Mouse (Mus musculus): Measurements from ENCODE around the gene Gpr1. TPM values are rescaled to one million over a fixed set of nuclear protein-coding genes. Genes with fewer than 3 reads are reported as not detected.
"Not testable (repeated sequence)": the region's sequence is repeated elsewhere in the genome, so short reads cannot be mapped to it uniquely, and the experiment has no call there.

The Gpr1 gene
- polyA plus RNA-seq, 1 experiment from 2014 or later = 0.88 TPM

DNA sequence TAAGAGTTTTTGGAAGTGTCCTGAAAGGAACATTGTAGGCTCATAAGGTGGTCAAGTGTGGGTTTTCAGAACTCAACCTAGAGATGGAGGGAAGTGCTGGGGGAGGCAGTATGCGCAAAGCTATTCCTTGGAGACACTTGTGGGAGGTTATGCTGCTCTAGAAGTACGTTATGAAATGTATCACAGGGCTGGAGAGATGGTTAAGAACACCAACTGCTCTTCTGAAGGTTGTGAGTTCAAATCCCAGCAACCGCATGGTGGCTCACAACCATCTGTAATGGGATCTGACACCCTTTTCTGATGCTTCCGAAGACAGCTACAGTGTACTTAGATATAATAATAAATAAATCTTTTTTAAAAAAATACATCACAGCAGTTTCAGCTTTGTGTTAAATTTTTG, 34.2 kb downstream of the Gpr1 start:
- ATAC-seq = no peak
- no peak overlapping the region for H3K4me3 ChIP-seq (ENCODE audit: low read depth, low read length)
- WGBS = 97% methylated on average over 4 of the region's 4 CpGs

DNA sequence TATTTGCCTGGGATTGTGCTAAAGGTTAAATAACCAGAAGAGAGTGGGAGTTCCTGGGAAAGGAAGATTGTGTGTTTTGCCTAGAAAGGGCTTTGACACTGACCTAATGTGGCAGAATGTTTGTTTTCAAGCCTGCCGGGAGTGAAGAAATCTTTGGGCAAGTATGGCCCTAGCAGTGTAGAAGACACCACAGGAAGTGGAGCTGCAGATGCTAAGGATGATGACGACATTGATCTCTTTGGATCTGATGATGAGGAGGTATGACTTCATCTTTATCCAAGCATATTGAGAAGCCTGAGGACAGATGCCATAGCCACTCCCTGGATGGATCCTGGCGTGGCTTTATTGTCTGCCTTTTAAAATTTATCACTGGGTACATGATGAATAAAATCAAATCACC, 36.0 kb downstream of the Gpr1 start:
- Histone ChIP-seq H3K4me1 (ENCODE audit: control insufficient read depth, insufficient read depth, low read length) (peaks cover 31% of the 10 kb centered on the region), H3K27me3 (ENCODE audit: control insufficient read depth, insufficient read depth, low read depth, low read length) (no peaks in the 10 kb centered on the region), H3K4me3 (ENCODE audit: low read depth, low read length) (no peak overlapping the region), H3K9me3 (replicated peaks; ENCODE audit: control insufficient read depth, low read length, poor library complexity, severe bottlenecking) (no peaks in the 10 kb centered on the region), H3K36me3 (ENCODE audit: control insufficient read depth, insufficient read depth, low read length) (peaks cover 3% of the 10 kb centered on the region; the same call in 1 of the 2 replicates), H3K4me2 (ENCODE audit: low read length) (peak overlapping the region; percentile 80), H3K9ac (ENCODE audit: low read depth, low read length) (no peak overlapping the region), H3K27ac (ENCODE audit: low read length) (no peak overlapping the region)
- ATAC-seq = no peak
- WGBS = 79% methylated on average over 3 of the region's 3 CpGs

More for the DNA sequence above, 34.2 kb downstream of the Gpr1 start:
- Histone ChIP-seq H3K4me1 (ENCODE audit: control insufficient read depth, insufficient read depth, low read length) (peaks cover 23% of the 10 kb centered on the region), H3K4me2 (ENCODE audit: low read length) (no peak overlapping the region), H3K36me3 (ENCODE audit: control insufficient read depth, insufficient read depth, low read length) (peaks cover 3% of the 10 kb centered on the region; the same call in 1 of the 2 replicates), H3K27me3 (ENCODE audit: control insufficient read depth, insufficient read depth, low read depth, low read length) (no peaks in the 10 kb centered on the region), H3K27ac (ENCODE audit: low read length) (no peak overlapping the region), H3K9ac (ENCODE audit: low read depth, low read length) (no peak overlapping the region), H3K9me3 (replicated peaks; ENCODE audit: control insufficient read depth, low read length, poor library complexity, severe bottlenecking) (no peaks in the 10 kb centered on the region)

DNA sequence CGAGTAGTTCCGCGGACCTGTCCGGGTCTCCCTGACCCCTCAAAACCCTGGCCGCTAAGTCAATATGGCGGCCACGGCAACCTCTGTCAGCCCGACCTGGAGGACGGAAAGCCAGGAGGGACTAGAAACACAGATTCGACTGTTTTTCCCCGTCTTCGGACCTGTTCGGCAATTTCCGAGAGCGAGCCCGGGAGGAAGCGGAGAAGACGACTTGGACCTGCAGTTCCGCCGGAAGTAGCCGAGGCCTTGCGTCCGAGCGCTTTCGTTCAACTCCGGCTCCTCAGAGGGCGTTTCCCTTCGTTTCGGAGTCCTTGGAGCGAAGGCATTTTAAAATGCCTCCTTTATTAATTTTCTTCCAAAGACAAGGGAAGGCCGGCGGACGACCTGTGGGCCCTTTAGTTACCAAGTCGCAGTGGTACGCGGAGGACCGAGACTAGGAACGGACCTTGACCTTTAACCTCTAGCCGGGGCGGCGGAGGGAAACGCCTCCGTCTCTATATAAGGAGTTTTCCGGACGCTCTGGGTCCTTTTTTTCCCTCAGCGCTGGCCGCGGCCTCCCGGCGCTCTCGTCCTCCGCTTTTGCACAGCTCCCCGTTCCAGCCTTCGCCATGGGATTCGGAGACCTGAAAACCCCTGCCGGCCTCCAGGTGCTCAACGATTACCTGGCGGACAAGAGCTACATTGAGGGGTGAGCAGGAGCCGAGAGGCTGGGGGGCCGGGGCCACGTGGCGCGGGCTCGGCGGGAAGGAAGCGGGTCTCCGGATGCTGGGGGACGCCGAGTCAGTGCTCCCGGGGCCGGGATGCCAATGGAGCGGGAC, 37.5 kb downstream of the Gpr1 start, which contains the start of the genes Eef1b2 and Ndufs1:
TSS of gene Eef1b2 (plus strand) at position 222 of the 818 bp plus-strand sequence.
TSS of gene Ndufs1 (minus strand) at position 230 of the 818 bp plus-strand sequence.
- peak within 1 kb of the TSS; percentile 98 for H3K9ac ChIP-seq (ENCODE audit: low read depth, low read length)
- H3K36me3 ChIP-seq (ENCODE audit: control insufficient read depth, insufficient read depth, low read length) = peaks cover 3% of the 10 kb centered on the region; the same call in 1 of the 2 replicates
- under 1% methylated on average over 72 of the region's 72 CpGs for WGBS
- H3K4me3 ChIP-seq (ENCODE audit: low read depth, low read length) = peak within 1 kb of the TSS; percentile 98
- peak; percentile 91 for ATAC-seq
- H3K27me3 ChIP-seq (ENCODE audit: control insufficient read depth, insufficient read depth, low read depth, low read length) = no peaks in the 10 kb centered on the region
- H3K27ac ChIP-seq (ENCODE audit: low read length) = peak within 1 kb of the TSS; percentile 94
- H3K4me2 ChIP-seq (ENCODE audit: low read length) = peak within 1 kb of the TSS; percentile 93
- peaks cover 31% of the 10 kb centered on the region for H3K4me1 ChIP-seq (ENCODE audit: control insufficient read depth, insufficient read depth, low read length)
- no peaks in the 10 kb centered on the region for H3K9me3 ChIP-seq (replicated peaks; ENCODE audit: control insufficient read depth, low read length, poor library complexity, severe bottlenecking)

DNA sequence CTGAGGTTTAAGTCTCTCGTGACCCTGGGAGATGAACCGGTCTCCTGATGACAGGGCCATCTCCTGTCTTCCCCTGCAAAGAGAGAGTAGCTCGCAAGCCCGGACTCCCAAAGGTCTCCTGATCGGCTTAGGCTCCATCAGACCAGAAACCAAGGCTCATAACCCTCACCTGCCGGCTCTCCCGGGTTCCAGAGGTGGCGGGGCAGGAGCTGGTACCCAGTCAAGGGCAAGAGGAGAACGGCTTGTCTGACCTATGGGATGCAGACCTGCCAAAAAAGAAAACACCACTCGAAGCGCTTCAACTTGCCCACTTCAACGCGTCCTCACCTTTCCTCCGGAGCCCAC, 38.1 kb downstream of the Gpr1 start:
- ATAC-seq = peak; percentile 60
- Histone ChIP-seq H3K36me3 (ENCODE audit: control insufficient read depth, insufficient read depth, low read length) (peaks cover 3% of the 10 kb centered on the region; the same call in 1 of the 2 replicates), H3K9me3 (replicated peaks; ENCODE audit: control insufficient read depth, low read length, poor library complexity, severe bottlenecking) (no peaks in the 10 kb centered on the region), H3K9ac (ENCODE audit: low read depth, low read length) (peak overlapping the region; percentile 80), H3K27ac (ENCODE audit: low read length) (peak overlapping the region; percentile 94), H3K4me3 (ENCODE audit: low read depth, low read length) (peak overlapping the region; percentile 98), H3K27me3 (ENCODE audit: control insufficient read depth, insufficient read depth, low read depth, low read length) (no peaks in the 10 kb centered on the region), H3K4me1 (ENCODE audit: control insufficient read depth, insufficient read depth, low read length) (peaks cover 27% of the 10 kb centered on the region), H3K4me2 (ENCODE audit: low read length) (peak overlapping the region; percentile 93)
- WGBS = 0% methylated on average over 14 of the region's 14 CpGs

DNA sequence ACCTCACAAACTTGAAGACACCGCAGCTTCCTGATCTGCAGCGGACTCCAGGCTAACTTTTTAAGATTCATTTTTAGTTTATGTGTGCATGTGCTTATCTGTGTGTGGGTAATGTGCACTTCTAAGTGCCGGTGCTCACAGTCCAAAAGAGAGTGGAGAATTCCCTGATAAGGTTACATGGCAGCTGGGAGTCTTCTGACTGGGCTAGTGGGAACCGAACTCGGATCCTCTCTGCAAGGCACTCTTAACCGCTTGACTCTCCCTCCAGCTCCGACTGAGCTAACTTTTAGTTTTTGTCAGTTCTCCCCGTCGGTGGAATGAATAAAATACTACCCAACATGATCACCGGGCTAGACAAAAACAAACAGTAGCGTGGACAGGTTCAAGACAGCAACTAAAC, 38.5 kb downstream of the Gpr1 start:
- H3K9me3 ChIP-seq (replicated peaks; ENCODE audit: control insufficient read depth, low read length, poor library complexity, severe bottlenecking) = no peaks in the 10 kb centered on the region
- 10% methylated on average over 11 of the region's 11 CpGs for WGBS

DNA sequence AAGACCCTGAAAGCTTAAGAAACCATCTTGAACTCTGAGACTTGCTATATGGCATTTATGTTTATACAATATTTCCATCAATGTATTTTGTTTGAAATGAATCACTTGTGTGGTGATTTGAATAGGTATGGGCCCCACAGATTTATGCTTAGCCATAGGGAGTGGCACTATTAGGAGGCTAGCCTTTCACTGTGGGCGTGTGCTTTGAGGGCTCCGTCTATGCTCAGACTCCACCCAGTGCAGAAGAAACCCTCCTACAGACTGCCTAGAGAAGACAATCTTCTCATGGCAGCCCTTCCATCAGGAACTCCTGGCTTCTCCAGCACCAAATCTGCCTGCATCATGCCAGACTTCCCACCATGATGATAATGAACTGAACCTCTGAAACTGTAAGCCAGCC, 45.7 kb downstream of the Gpr1 start:
- H3K27ac ChIP-seq (ENCODE audit: low read length) = no peak overlapping the region
- no peaks in the 10 kb centered on the region for H3K4me1 ChIP-seq (ENCODE audit: control insufficient read depth, insufficient read depth, low read length)
- H3K27me3 ChIP-seq (ENCODE audit: control insufficient read depth, insufficient read depth, low read depth, low read length) = no peaks in the 10 kb centered on the region
- no peak overlapping the region for H3K4me3 ChIP-seq (ENCODE audit: low read depth, low read length)
- no peak overlapping the region for H3K4me2 ChIP-seq (ENCODE audit: low read length)
- no peaks in the 10 kb centered on the region for H3K9me3 ChIP-seq (replicated peaks; ENCODE audit: control insufficient read depth, low read length, poor library complexity, severe bottlenecking)
- peaks cover 39% of the 10 kb centered on the region for H3K36me3 ChIP-seq (ENCODE audit: control insufficient read depth, insufficient read depth, low read length)
- no peak overlapping the region for H3K9ac ChIP-seq (ENCODE audit: low read depth, low read length)
- 91% methylated on average over 2 of the region's 2 CpGs for WGBS
- no peak for ATAC-seq

More for the DNA sequence above, 38.5 kb downstream of the Gpr1 start:
- no peak for ATAC-seq
- Histone ChIP-seq H3K27me3 (ENCODE audit: control insufficient read depth, insufficient read depth, low read depth, low read length) (no peaks in the 10 kb centered on the region), H3K27ac (ENCODE audit: low read length) (peak overlapping the region; percentile 94; the same call in 1 of the 2 replicates), H3K4me2 (ENCODE audit: low read length) (peak overlapping the region; percentile 93), H3K36me3 (ENCODE audit: control insufficient read depth, insufficient read depth, low read length) (peaks cover 3% of the 10 kb centered on the region; the same call in 1 of the 2 replicates), H3K4me1 (ENCODE audit: control insufficient read depth, insufficient read depth, low read length) (peaks cover 27% of the 10 kb centered on the region), H3K9ac (ENCODE audit: low read depth, low read length) (peak overlapping the region; percentile 80), H3K4me3 (ENCODE audit: low read depth, low read length) (peak overlapping the region; percentile 98)

DNA sequence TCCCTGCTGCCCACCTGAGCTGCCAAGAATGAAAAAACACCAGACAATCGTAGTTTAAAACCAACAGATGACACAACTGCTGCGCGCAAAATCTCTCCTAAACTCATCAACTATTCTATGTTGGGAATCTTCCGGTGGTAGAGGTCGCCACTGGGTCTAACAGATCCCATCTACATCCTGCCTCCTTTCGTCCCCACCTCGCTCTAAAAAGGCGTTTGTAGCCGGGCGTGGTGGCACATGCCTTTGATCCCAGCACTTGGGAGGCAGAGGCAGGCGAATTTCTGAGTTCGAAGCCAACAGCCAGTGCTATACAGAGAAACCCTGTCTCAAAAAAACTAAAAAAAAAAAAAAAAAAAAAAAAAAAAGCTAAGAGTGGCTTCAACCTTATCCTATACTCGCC, 74.1 kb downstream of the Gpr1 start:
- Histone ChIP-seq H3K4me3 (ENCODE audit: low read depth, low read length) (no peak overlapping the region), H3K27ac (ENCODE audit: low read length) (no peak overlapping the region), H3K4me1 (ENCODE audit: control insufficient read depth, insufficient read depth, low read length) (no peaks in the 10 kb centered on the region), H3K4me2 (ENCODE audit: low read length) (no peak overlapping the region), H3K27me3 (ENCODE audit: control insufficient read depth, insufficient read depth, low read depth, low read length) (no peaks in the 10 kb centered on the region), H3K9me3 (replicated peaks; ENCODE audit: control insufficient read depth, low read length, poor library complexity, severe bottlenecking) (no peaks in the 10 kb centered on the region), H3K36me3 (ENCODE audit: control insufficient read depth, insufficient read depth, low read length) (peaks cover 15% of the 10 kb centered on the region), H3K9ac (ENCODE audit: low read depth, low read length) (no peak overlapping the region)
- no peak for ATAC-seq
- WGBS = 97% methylated on average over 13 of the region's 13 CpGs

DNA sequence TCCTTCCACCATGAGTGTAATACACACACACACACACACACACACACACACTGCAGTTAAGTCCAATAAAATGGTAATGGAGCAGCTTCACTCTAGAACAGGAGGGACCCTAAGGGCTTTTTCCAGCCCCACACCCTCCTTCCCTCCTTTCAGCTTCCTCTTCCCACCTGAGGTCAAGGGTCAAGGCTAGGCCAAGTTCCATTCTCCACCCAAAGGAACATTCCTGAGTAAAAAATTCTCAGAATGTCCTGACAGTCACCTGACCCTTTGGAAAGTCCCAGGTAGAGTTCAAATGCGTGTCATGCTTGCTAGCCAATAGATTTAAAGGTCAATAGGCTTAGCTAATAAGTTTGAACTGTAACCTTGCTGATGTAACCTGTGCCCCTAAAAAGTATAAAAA, 75.8 kb downstream of the Gpr1 start:
- not testable (repeated sequence) for H3K9ac ChIP-seq (ENCODE audit: low read depth, low read length); H3K4me3 ChIP-seq (ENCODE audit: low read depth, low read length); H3K27ac ChIP-seq (ENCODE audit: low read length); H3K4me1 ChIP-seq (ENCODE audit: control insufficient read depth, insufficient read depth, low read length); ATAC-seq; H3K36me3 ChIP-seq (ENCODE audit: control insufficient read depth, insufficient read depth, low read length); H3K4me2 ChIP-seq (ENCODE audit: low read length); H3K9me3 ChIP-seq (replicated peaks; ENCODE audit: control insufficient read depth, low read length, poor library complexity, severe bottlenecking); H3K27me3 ChIP-seq (ENCODE audit: control insufficient read depth, insufficient read depth, low read depth, low read length)
- WGBS = 95% methylated on average over 1 of the region's 1 CpGs

DNA sequence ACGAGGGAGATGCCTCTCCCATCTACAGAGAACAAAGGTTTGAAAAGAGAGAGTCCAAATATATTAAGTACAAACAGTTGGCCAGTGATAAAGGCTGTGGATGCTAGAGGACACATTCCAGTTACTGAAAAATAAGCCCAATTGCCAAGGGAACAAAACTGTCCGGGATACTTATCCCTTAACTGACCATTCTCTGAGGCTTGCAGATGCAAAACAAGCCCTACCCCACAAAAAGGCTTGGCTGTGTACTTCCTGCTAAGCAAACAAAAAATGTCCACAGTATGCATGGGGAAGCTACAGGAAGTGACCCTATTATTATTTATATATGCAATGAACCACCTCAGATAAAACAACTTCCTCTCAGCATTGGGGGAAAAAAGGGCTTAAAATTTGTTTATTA, 76.4 kb downstream of the Gpr1 start:
- 80% methylated on average over 2 of the region's 2 CpGs for WGBS
- H3K27ac ChIP-seq (ENCODE audit: low read length) = no peak overlapping the region
- H3K4me3 ChIP-seq (ENCODE audit: low read depth, low read length) = no peak overlapping the region
- H3K4me2 ChIP-seq (ENCODE audit: low read length) = no peak overlapping the region
- no peaks in the 10 kb centered on the region for H3K27me3 ChIP-seq (ENCODE audit: control insufficient read depth, insufficient read depth, low read depth, low read length)
- H3K9me3 ChIP-seq (replicated peaks; ENCODE audit: control insufficient read depth, low read length, poor library complexity, severe bottlenecking) = no peaks in the 10 kb centered on the region
- ATAC-seq = no peak
- peaks cover 4% of the 10 kb centered on the region; the same call in 1 of the 2 replicates for H3K36me3 ChIP-seq (ENCODE audit: control insufficient read depth, insufficient read depth, low read length)
- H3K4me1 ChIP-seq (ENCODE audit: control insufficient read depth, insufficient read depth, low read length) = no peaks in the 10 kb centered on the region
- no peak overlapping the region for H3K9ac ChIP-seq (ENCODE audit: low read depth, low read length)

Data from midbrain, embryonic 16.5 days (tissue).